Mouse (Mus musculus): ENCODE results near the gene Tomm40l. TPM values are rescaled to one million over a fixed set of nuclear protein-coding genes. Genes with fewer than 3 reads are reported as not detected.
A peak's percentile ranks its signal among the peaks of the same experiment; 100 is the strongest.

Gene Tomm40l
- polyA plus RNA-seq, 1 experiment from 2014 or later, result 25.4 TPM

DNA sequence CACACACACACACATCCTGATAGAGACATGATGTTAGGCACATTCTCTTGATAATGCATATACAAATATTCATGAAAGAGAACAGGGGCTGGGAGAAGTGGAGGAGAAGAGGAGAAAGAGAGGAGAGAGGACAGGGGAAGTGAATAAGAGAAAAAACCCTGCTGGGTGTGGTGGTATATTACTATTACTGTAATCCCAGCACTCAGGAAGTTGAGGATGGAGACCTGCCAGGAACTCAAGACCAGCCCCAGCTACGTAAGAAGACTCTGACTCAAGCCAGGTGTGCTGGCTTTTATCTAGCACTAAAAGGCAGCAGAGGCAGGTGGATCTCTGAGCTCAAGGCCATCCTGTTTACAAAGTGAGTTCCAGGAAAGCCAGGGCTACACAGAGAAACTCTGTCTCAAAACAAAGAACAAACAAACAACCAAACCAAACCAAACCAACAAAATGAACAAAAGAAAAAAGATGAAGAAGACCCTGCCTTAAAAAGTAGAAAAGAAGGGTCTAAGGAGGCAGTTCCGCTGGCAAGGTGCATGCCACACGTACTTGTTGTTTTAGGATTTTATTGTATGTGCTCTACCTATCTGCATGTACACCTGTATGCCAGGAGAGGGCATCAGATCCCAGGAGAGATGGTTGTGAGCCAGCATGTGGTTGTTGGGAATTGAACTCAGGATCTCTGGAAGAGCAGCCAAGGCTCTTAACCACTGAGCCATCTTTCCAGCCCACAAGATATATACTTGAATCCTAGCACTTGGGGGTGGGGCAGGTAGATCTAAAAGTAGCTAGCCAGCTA, 41.5 kb upstream of the Tomm40l start:
- DNase-seq (ENCODE audit: low spot score) (peak; percentile 63), ATAC-seq (ENCODE audit: low read depth) (no peak)
- Histone ChIP-seq H3K4me1 (ENCODE audit: control insufficient read depth, insufficient read depth, low read length) (peaks cover 16% of the 10 kb centered on the region), H3K27me3 (replicated peaks; ENCODE audit: control insufficient read depth, insufficient read depth, low read length) (no peaks in the 10 kb centered on the region), H3K27ac (replicated peaks; ENCODE audit: low read depth, low read length) (peak overlapping the region; percentile 87), H3K36me3 (ENCODE audit: control insufficient read depth, insufficient read depth, low read length) (peaks cover 15% of the 10 kb centered on the region; the same call in 1 of the 2 replicates), H3K9ac (ENCODE audit: low read depth, low read length) (no peak overlapping the region), H3K4me2 (ENCODE audit: low read depth, low read length) (peak overlapping the region; percentile 49), H3K4me3 (ENCODE audit: low read depth, low read length) (no peak overlapping the region), H3K9me3 (ENCODE audit: control insufficient read depth, low read length) (no peaks in the 10 kb centered on the region)
- WGBS, result 70% methylated on average over 3 of the region's 3 CpGs

DNA sequence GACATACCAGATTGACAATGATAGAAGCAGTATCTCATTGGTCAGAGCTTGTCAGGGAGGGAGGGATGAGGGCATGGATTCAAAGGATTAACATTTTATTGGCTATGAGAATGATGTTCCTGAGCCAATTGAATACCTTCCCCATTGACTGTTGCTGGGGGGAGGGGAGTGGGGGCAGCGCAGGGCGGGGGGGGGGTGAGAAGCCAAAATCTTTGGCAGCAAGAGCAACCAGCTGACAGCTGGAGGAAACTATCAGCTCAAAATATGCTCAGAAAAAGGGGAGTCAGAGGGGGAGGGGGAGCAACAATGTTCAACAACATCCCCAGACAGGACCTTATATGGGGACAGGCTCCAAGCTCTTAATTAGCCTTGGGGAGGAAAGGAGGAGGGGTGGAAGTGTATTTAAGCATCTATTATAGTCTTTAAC, 40.9 kb upstream of the Tomm40l start:
- peak; percentile 95 for DNase-seq (ENCODE audit: low spot score)
- ATAC-seq (ENCODE audit: low read depth), result peak; percentile 92
- peaks cover 20% of the 10 kb centered on the region for H3K36me3 ChIP-seq (ENCODE audit: control insufficient read depth, insufficient read depth, low read length)
- H3K27ac ChIP-seq (replicated peaks; ENCODE audit: low read depth, low read length), result peak overlapping the region; percentile 87
- peaks cover 16% of the 10 kb centered on the region for H3K4me1 ChIP-seq (ENCODE audit: control insufficient read depth, insufficient read depth, low read length)
- peak overlapping the region; percentile 49 for H3K4me2 ChIP-seq (ENCODE audit: low read depth, low read length)
- no peaks in the 10 kb centered on the region for H3K9me3 ChIP-seq (ENCODE audit: control insufficient read depth, low read length)
- WGBS, result 0% methylated on average over 2 of the region's 2 CpGs
- peak overlapping the region; percentile 17; the same call in 1 of the 2 replicates for H3K4me3 ChIP-seq (ENCODE audit: low read depth, low read length)
- H3K27me3 ChIP-seq (replicated peaks; ENCODE audit: control insufficient read depth, insufficient read depth, low read length), result no peaks in the 10 kb centered on the region
- no peak overlapping the region for H3K9ac ChIP-seq (ENCODE audit: low read depth, low read length)

DNA sequence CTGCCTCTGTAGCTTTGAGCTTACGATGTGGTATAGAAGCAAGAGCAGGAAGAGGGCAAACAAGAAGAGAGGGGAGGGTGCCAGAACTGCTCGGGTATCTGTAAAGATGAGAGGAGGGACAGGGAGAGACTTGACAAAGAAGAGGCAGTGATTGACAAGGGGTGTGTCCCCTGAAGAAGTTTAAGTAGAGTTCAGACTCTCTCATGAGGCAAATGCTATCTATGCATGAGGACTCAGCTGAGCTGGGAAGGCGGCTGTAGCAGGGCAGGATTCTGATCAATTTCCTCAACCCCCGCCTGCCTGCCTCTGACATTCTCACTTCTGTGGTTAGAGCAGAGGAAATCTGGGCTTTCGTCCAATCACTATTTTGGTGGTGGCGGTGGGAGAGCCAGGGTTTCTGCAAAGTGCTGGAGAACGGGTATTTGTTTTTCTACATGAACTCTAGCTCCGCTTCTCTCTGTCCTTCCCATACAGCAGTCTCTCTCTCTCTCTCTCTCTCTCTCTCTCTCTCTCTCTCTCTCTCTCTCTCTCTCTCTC, 40.3 kb upstream of the Tomm40l start:
- peak overlapping the region; percentile 14 for H3K9ac ChIP-seq (ENCODE audit: low read depth, low read length)
- peaks cover 16% of the 10 kb centered on the region for H3K4me1 ChIP-seq (ENCODE audit: control insufficient read depth, insufficient read depth, low read length)
- WGBS, result 3% methylated on average over 8 of the region's 8 CpGs
- no peaks in the 10 kb centered on the region for H3K9me3 ChIP-seq (ENCODE audit: control insufficient read depth, low read length)
- peak overlapping the region; percentile 87 for H3K27ac ChIP-seq (replicated peaks; ENCODE audit: low read depth, low read length)
- peak overlapping the region; percentile 17 for H3K4me3 ChIP-seq (ENCODE audit: low read depth, low read length)
- peaks cover 25% of the 10 kb centered on the region for H3K36me3 ChIP-seq (ENCODE audit: control insufficient read depth, insufficient read depth, low read length)
- peak overlapping the region; percentile 49 for H3K4me2 ChIP-seq (ENCODE audit: low read depth, low read length)
- DNase-seq (ENCODE audit: low spot score) (peak; percentile 96), ATAC-seq (ENCODE audit: low read depth) (peak; percentile 87)
- H3K27me3 ChIP-seq (replicated peaks; ENCODE audit: control insufficient read depth, insufficient read depth, low read length), result no peaks in the 10 kb centered on the region

DNA sequence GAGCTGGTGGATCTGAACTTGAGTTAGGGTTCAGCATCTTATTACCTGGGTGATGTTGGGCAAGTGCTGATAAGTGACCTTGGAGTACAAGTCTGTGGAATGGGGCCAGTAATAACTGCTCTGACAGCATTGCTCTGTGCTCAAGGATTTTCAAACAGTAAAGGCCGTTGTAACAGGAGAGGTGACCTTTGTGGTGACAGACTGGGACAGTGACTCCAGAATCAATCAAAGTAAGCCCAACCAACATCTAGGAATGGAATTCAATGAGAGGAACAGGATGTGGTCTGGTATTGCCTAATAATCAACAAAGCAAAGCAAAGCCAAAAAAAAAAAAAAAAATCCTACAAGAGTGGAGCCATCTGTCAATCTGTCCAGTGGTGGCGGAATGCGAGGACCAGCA, 38.0 kb upstream of the Tomm40l start:
- H3K4me3 ChIP-seq (ENCODE audit: low read depth, low read length), result no peak overlapping the region
- 76% methylated on average over 3 of the region's 3 CpGs for WGBS
- peaks cover 43% of the 10 kb centered on the region for H3K36me3 ChIP-seq (ENCODE audit: control insufficient read depth, insufficient read depth, low read length)
- DNase-seq (ENCODE audit: low spot score), result no peak
- no peak overlapping the region for H3K9ac ChIP-seq (ENCODE audit: low read depth, low read length)
- H3K4me1 ChIP-seq (ENCODE audit: control insufficient read depth, insufficient read depth, low read length), result peaks cover 16% of the 10 kb centered on the region
- ATAC-seq (ENCODE audit: low read depth), result no peak
- H3K9me3 ChIP-seq (ENCODE audit: control insufficient read depth, low read length), result no peaks in the 10 kb centered on the region
- no peak overlapping the region for H3K4me2 ChIP-seq (ENCODE audit: low read depth, low read length)
- H3K27ac ChIP-seq (replicated peaks; ENCODE audit: low read depth, low read length), result no peak overlapping the region
- no peaks in the 10 kb centered on the region for H3K27me3 ChIP-seq (replicated peaks; ENCODE audit: control insufficient read depth, insufficient read depth, low read length)

DNA sequence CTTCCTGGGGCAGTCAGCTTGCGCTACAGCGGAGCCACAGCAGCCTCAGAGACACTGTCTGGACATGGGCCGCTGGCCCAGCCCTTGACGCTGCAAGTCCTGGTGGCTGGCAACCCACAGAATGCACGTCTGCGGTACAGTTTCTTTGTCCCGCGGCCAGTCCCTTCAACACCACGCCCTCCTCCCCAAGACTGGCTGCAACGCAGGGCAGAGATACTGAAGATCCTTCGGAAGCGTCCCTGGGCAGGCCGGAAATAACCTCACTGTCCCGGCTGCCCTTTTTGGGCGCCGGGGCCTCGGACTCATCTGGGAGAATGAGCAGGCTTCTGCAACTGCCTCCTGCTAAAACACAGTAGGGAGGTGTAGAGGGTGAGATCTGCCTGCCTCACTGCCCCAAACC, 36.6 kb upstream of the Tomm40l start:
- H3K36me3 ChIP-seq (ENCODE audit: control insufficient read depth, insufficient read depth, low read length), result peaks cover 54% of the 10 kb centered on the region
- no peaks in the 10 kb centered on the region for H3K9me3 ChIP-seq (ENCODE audit: control insufficient read depth, low read length)
- DNase-seq (ENCODE audit: low spot score), result no peak
- no peak overlapping the region for H3K27ac ChIP-seq (replicated peaks; ENCODE audit: low read depth, low read length)
- H3K4me3 ChIP-seq (ENCODE audit: low read depth, low read length), result no peak overlapping the region
- no peak overlapping the region for H3K4me2 ChIP-seq (ENCODE audit: low read depth, low read length)
- H3K9ac ChIP-seq (ENCODE audit: low read depth, low read length), result no peak overlapping the region
- ATAC-seq (ENCODE audit: low read depth), result no peak
- no peaks in the 10 kb centered on the region for H3K27me3 ChIP-seq (replicated peaks; ENCODE audit: control insufficient read depth, insufficient read depth, low read length)
- 82% methylated on average over 17 of the region's 17 CpGs for WGBS
- H3K4me1 ChIP-seq (ENCODE audit: control insufficient read depth, insufficient read depth, low read length), result peaks cover 16% of the 10 kb centered on the region

DNA sequence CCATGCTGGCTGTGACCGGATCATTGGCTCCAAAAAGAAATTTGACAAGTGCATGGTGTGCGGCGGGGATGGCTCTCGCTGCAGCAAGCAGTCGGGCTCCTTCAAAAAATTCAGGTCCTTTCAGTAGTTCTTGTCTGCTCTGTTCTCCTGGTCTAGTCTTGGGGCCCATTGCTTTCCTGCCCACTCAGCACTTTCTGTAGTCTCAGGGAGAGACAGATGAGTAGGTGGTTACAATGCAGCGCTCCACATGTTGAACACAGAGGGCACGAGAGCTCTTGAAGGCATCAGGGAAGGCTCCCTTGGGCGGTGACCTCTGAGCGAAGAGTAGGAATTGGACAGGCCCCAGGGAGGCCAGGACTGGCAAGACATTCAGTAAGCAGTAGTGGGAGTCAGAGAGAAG, 35.5 kb upstream of the Tomm40l start:
- 88% methylated on average over 9 of the region's 9 CpGs for WGBS
- Histone ChIP-seq H3K36me3 (ENCODE audit: control insufficient read depth, insufficient read depth, low read length) (peaks cover 64% of the 10 kb centered on the region), H3K4me2 (ENCODE audit: low read depth, low read length) (no peak overlapping the region), H3K27me3 (replicated peaks; ENCODE audit: control insufficient read depth, insufficient read depth, low read length) (no peaks in the 10 kb centered on the region), H3K27ac (replicated peaks; ENCODE audit: low read depth, low read length) (no peak overlapping the region), H3K9ac (ENCODE audit: low read depth, low read length) (no peak overlapping the region), H3K9me3 (ENCODE audit: control insufficient read depth, low read length) (no peaks in the 10 kb centered on the region), H3K4me3 (ENCODE audit: low read depth, low read length) (no peak overlapping the region), H3K4me1 (ENCODE audit: control insufficient read depth, insufficient read depth, low read length) (peaks cover 9% of the 10 kb centered on the region)
- DNase-seq (ENCODE audit: low spot score) (no peak), ATAC-seq (ENCODE audit: low read depth) (no peak)

DNA sequence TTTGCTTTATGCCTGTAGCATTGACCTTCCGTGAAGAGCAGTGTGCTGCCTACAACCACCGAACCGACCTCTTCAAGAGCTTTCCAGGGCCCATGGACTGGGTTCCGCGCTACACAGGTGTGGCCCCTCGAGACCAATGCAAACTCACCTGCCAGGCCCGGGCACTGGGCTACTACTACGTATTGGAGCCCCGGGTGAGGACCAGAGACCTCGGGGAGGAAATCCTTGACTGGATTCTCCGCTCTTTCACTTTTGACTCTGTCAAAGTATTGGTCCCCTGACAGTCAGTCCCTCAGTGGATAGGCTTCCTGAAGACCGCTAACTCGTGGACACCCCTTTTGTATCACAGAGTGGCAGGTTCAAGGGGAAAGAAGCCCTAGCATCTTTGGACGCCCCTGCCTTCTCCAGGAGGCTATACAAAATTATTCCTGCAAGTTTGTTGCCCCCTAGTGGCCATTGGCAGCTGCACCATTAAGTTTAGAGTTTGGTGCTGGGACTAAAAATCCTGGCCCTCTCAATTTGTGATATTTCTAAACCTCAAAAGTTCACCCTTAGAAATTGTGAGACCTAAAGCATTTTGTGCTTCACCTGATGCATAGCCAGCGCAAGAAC, 34.7 kb upstream of the Tomm40l start:
- WGBS, result 69% methylated on average over 15 of the region's 15 CpGs
- no peak overlapping the region for H3K27ac ChIP-seq (replicated peaks; ENCODE audit: low read depth, low read length)
- H3K4me3 ChIP-seq (ENCODE audit: low read depth, low read length), result no peak overlapping the region
- no peak overlapping the region for H3K9ac ChIP-seq (ENCODE audit: low read depth, low read length)
- ATAC-seq (ENCODE audit: low read depth), result peak; percentile 35; the same call in 1 of the 2 replicates
- peak; percentile 84 for DNase-seq (ENCODE audit: low spot score)
- no peak overlapping the region for H3K4me2 ChIP-seq (ENCODE audit: low read depth, low read length)
- peaks cover 10% of the 10 kb centered on the region for H3K4me1 ChIP-seq (ENCODE audit: control insufficient read depth, insufficient read depth, low read length)
- no peaks in the 10 kb centered on the region for H3K9me3 ChIP-seq (ENCODE audit: control insufficient read depth, low read length)
- no peaks in the 10 kb centered on the region for H3K27me3 ChIP-seq (replicated peaks; ENCODE audit: control insufficient read depth, insufficient read depth, low read length)
- H3K36me3 ChIP-seq (ENCODE audit: control insufficient read depth, insufficient read depth, low read length), result peaks cover 65% of the 10 kb centered on the region

DNA sequence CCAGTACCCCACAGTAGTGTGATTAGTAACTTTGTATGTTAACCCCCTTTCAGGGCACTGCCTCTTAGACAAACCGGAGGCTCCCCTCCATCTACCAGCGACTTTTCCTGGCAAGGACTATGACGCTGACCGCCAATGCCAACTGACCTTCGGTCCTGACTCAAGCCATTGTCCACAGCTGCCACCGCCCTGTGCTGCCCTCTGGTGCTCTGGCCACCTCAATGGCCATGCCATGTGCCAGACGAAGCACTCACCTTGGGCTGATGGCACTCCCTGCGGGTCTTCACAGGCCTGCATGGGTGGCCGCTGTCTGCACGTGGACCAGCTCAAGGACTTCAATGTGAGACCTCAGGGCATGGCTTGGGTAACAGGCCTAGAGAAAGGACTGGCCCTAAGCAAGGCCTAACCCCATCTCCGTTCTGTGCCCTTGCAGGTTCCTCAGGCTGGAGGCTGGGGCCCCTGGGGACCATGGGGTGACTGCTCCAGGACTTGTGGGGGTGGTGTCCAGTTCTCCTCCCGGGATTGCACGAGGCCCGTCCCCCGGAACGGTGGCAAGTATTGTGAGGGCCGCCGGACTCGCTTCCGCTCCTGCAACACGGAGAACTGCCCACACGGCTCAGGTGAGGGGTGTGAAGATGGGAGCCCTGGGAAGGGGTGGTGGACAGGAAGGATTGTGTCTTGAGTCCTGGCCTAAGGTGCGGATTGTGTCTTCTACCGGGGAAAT, 33.9 kb upstream of the Tomm40l start:
- 90% methylated on average over 24 of the region's 24 CpGs for WGBS
- no peak for DNase-seq (ENCODE audit: low spot score)

More for the DNA sequence above, 33.9 kb upstream of the Tomm40l start:
- Histone ChIP-seq H3K27me3 (replicated peaks; ENCODE audit: control insufficient read depth, insufficient read depth, low read length) (no peaks in the 10 kb centered on the region), H3K36me3 (ENCODE audit: control insufficient read depth, insufficient read depth, low read length) (peaks cover 65% of the 10 kb centered on the region), H3K9ac (ENCODE audit: low read depth, low read length) (no peak overlapping the region), H3K4me1 (ENCODE audit: control insufficient read depth, insufficient read depth, low read length) (peaks cover 14% of the 10 kb centered on the region), H3K27ac (replicated peaks; ENCODE audit: low read depth, low read length) (no peak overlapping the region), H3K4me2 (ENCODE audit: low read depth, low read length) (no peak overlapping the region), H3K9me3 (ENCODE audit: control insufficient read depth, low read length) (no peaks in the 10 kb centered on the region), H3K4me3 (ENCODE audit: low read depth, low read length) (no peak overlapping the region)
- no peak for ATAC-seq (ENCODE audit: low read depth)

Data from embryonic facial prominence, embryonic 14.5 days (tissue).